ENCODE assay signal across 13 mouse cellular contexts in the genomic region with DNA sequence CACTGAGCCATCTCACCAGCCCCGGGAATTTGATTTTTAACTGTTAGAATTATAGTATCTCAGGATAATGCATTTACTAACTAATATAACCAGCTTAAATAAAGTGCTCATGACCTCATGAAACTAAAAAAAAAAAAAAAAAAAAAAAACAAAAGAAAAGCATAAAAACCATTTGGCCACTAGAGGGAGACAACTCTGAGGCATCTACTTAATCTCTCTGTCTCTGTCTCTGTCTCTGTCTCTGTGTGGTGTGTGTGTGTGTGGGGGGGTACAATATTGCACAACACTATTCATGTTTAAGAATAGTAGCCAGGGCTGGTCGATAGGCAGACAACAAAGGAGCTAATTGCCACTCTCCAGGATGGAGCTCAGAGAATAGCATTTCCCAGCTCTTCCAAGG. TPM values are rescaled to one million over a fixed set of nuclear protein-coding genes. Genes with fewer than 3 reads are reported as not detected.
DNase-seq lines count a peak whose midpoint lies in the region; ATAC-seq and TF ChIP-seq lines count a peak whose summit lies in the region.
"Had no signal": no experiment of that assay in that cellular context is flagged by ENCODE, and none has a peak within 500 bp of the region (broad histone marks: within the 10 kb centered on the region; RNA-seq: fewer than 3 reads in every experiment).

No protein-coding gene starts in this region.

- TF ChIP-seq CTCF in liver, adult 2 months (IDR thresholded peaks at IDR 0.05; ENCODE audit: low read depth, low read length) = no peak

- H3K27ac ChIP-seq in forebrain, embryonic 14.5 days (ENCODE audit: low read depth, low read length) = no peak overlapping the region
- H3K27ac ChIP-seq in forebrain, embryonic 13.5 days = no peak overlapping the region
- H3K27ac ChIP-seq in liver, adult 2 months (replicated peaks; ENCODE audit: insufficient read depth, low read depth, low read length) = no peak overlapping the region
- H3K27ac ChIP-seq in liver, embryonic 12.5 days = no peak overlapping the region
- H3K27ac ChIP-seq in hindbrain, embryonic 11.5 days (ENCODE audit: low read depth, low read length) = no peak overlapping the region
- H3K27ac ChIP-seq: hindbrain, embryonic 12.5 days; midbrain, embryonic 12.5 days had no signal

- H3K4me1 ChIP-seq in forebrain, embryonic 14.5 days (ENCODE audit: control insufficient read depth, insufficient read depth, low read length) = no peaks in the 10 kb centered on the region
- H3K4me1 ChIP-seq in forebrain, embryonic 13.5 days = no peaks in the 10 kb centered on the region
- H3K4me1 ChIP-seq in liver, adult 2 months (ENCODE audit: control insufficient read depth, insufficient read depth, low read length) = no peaks in the 10 kb centered on the region
- no peaks in the 10 kb centered on the region for H3K4me1 ChIP-seq in liver, embryonic 12.5 days
- H3K4me1 ChIP-seq in hindbrain, embryonic 11.5 days (replicated peaks; ENCODE audit: control insufficient read depth, insufficient read depth, low read length) = no peaks in the 10 kb centered on the region
- H3K4me1 ChIP-seq: heart, embryonic 12.5 days had no signal

- no peak for ATAC-seq in forebrain, embryonic 14.5 days
- ATAC-seq in forebrain, embryonic 13.5 days = no peak
- ATAC-seq in liver, embryonic 12.5 days = no peak
- ATAC-seq in megakaryocyte progenitor cell, adult 5-6 weeks (replicated peaks; ENCODE audit: poor library complexity) = 0 out of 2 replicates have a peak, but pooled peaks have one; percentile 44
- ATAC-seq in activated CD4-positive, CD25-positive, alpha-beta regulatory T cell, adult 4 months = no peak
- ATAC-seq in hindbrain, embryonic 11.5 days (ENCODE audit: low FRiP score) = no peak

- H3K36me3 ChIP-seq in forebrain, embryonic 14.5 days (ENCODE audit: control insufficient read depth, insufficient read depth, low read length) = no peaks in the 10 kb centered on the region
- no peaks in the 10 kb centered on the region for H3K36me3 ChIP-seq in forebrain, embryonic 13.5 days (ENCODE audit: poor library complexity, severe bottlenecking)
- no peaks in the 10 kb centered on the region for H3K36me3 ChIP-seq in liver, adult 2 months (ENCODE audit: control insufficient read depth, insufficient read depth, low read length)
- no peaks in the 10 kb centered on the region for H3K36me3 ChIP-seq in liver, embryonic 12.5 days
- no peaks in the 10 kb centered on the region for H3K36me3 ChIP-seq in hindbrain, embryonic 11.5 days (ENCODE audit: control insufficient read depth, insufficient read depth, low read length)
- H3K36me3 ChIP-seq: heart, embryonic 12.5 days; hindbrain, embryonic 12.5 days; midbrain, embryonic 12.5 days had no signal

- DNase-seq in forebrain, embryonic 14.5 days (ENCODE audit: low spot score) = peak; percentile 26
- DNase-seq in liver, adult 2 months (ENCODE audit: extremely low read depth, low read depth, low spot score) = peak; percentile 12
- peak; percentile 25 for DNase-seq in CD4-positive helper T cell, adult 2 months (ENCODE audit: low read depth, low spot score)
- DNase-seq in hindbrain, embryonic 11.5 days (ENCODE audit: low spot score) = no peak
- DNase-seq: cerebellum, adult 11-12 months; thymus, postnatal 14 days had no signal

- H3K27me3 ChIP-seq in forebrain, embryonic 14.5 days (replicated peaks; ENCODE audit: control insufficient read depth, insufficient read depth, low read length) = no peaks in the 10 kb centered on the region
- H3K27me3 ChIP-seq in forebrain, embryonic 13.5 days = no peaks in the 10 kb centered on the region
- H3K27me3 ChIP-seq in liver, adult 2 months (ENCODE audit: control insufficient read depth, insufficient read depth, low read length) = no peaks in the 10 kb centered on the region
- H3K27me3 ChIP-seq in liver, embryonic 12.5 days (replicated peaks) = no peaks in the 10 kb centered on the region
- H3K27me3 ChIP-seq in hindbrain, embryonic 11.5 days (ENCODE audit: control insufficient read depth, insufficient read depth, low read length) = no peaks in the 10 kb centered on the region
- H3K27me3 ChIP-seq: midbrain, embryonic 12.5 days had no signal

- H3K4me2 ChIP-seq in forebrain, embryonic 14.5 days (ENCODE audit: low read length) = no peak overlapping the region
- H3K4me2 ChIP-seq in forebrain, embryonic 13.5 days = no peak overlapping the region
- H3K4me2 ChIP-seq in liver, embryonic 12.5 days = no peak overlapping the region
- no peak overlapping the region for H3K4me2 ChIP-seq in hindbrain, embryonic 11.5 days (replicated peaks; ENCODE audit: low read depth, low read length)
- H3K4me2 ChIP-seq: heart, embryonic 12.5 days; hindbrain, embryonic 12.5 days; midbrain, embryonic 12.5 days had no signal

- WGBS in forebrain, embryonic 14.5 days = 60% methylated on average over 2 of the region's 2 CpGs
- WGBS in forebrain, embryonic 13.5 days = 56% methylated on average over 2 of the region's 2 CpGs
- WGBS in liver, adult 2 months = 70% methylated on average over 2 of the region's 2 CpGs
- 50% methylated on average over 2 of the region's 2 CpGs for WGBS in liver, embryonic 12.5 days (ENCODE audit: insufficient replicate concordance)
- WGBS in hindbrain, embryonic 11.5 days = 65% methylated on average over 2 of the region's 2 CpGs

- H3K4me3 ChIP-seq in forebrain, embryonic 14.5 days (ENCODE audit: low read depth, low read length) = no peak overlapping the region
- no peak overlapping the region for H3K4me3 ChIP-seq in forebrain, embryonic 13.5 days
- no peak overlapping the region for H3K4me3 ChIP-seq in liver, adult 2 months (ENCODE audit: insufficient read depth, low read depth, low read length)
- H3K4me3 ChIP-seq in liver, embryonic 12.5 days = no peak overlapping the region
- H3K4me3 ChIP-seq in hindbrain, embryonic 11.5 days (ENCODE audit: low read depth, low read length) = no peak overlapping the region
- H3K4me3 ChIP-seq: heart, embryonic 12.5 days; hindbrain, embryonic 12.5 days; midbrain, embryonic 12.5 days had no signal

- no peaks in the 10 kb centered on the region for H3K79me2 ChIP-seq in liver, adult 2 months (ENCODE audit: control insufficient read depth, insufficient read depth, low read length)

- TF ChIP-seq POLR2A in liver, adult 2 months (IDR thresholded peaks at IDR 0.05; ENCODE audit: extremely low read depth, insufficient read depth, low read length) = no peak

- no peaks in the 10 kb centered on the region for H3K9me3 ChIP-seq in forebrain, embryonic 14.5 days (replicated peaks; ENCODE audit: control insufficient read depth, low read length)
- no peaks in the 10 kb centered on the region for H3K9me3 ChIP-seq in forebrain, embryonic 13.5 days (replicated peaks)
- no peaks in the 10 kb centered on the region for H3K9me3 ChIP-seq in liver, embryonic 12.5 days (replicated peaks)
- H3K9me3 ChIP-seq in hindbrain, embryonic 11.5 days (ENCODE audit: control insufficient read depth, low read length) = no peaks in the 10 kb centered on the region
- H3K9me3 ChIP-seq: midbrain, embryonic 12.5 days had no signal

- no peak overlapping the region for H3K9ac ChIP-seq in forebrain, embryonic 14.5 days (ENCODE audit: low read length)
- H3K9ac ChIP-seq in forebrain, embryonic 13.5 days = no peak overlapping the region
- no peak overlapping the region for H3K9ac ChIP-seq in liver, adult 2 months (ENCODE audit: low read depth, low read length)
- no peak overlapping the region for H3K9ac ChIP-seq in liver, embryonic 12.5 days
- no peak overlapping the region for H3K9ac ChIP-seq in hindbrain, embryonic 11.5 days (ENCODE audit: low read depth, low read length)
- H3K9ac ChIP-seq: heart, embryonic 12.5 days; hindbrain, embryonic 12.5 days; midbrain, embryonic 12.5 days had no signal

RNA-seq across cellular contexts. Expression of a gene that starts 17.3 kb away (rescaled TPM):
- polyA plus RNA-seq in forebrain, embryonic 14.5 days (2014; fragmentation: Nextera tagmentation; extraction: Ambion mirVana) = 0.14 TPM in 1 of 2 replicates, not detected in the other
- 0.13 and 0.31 TPM in 2 replicates for polyA plus RNA-seq in forebrain, embryonic 13.5 days (2015; fragmentation: Nextera tagmentation; extraction: Ambion mirVana)
- total RNA-seq in liver, adult 2 months (2014; rRNA removed) = 1.2 and 1.7 TPM in 2 replicates
- 0.90 and 1.0 TPM in 2 replicates for polyA plus RNA-seq in liver, adult 2 months (2012; rRNA removed)
- polyA plus RNA-seq in liver, embryonic 12.5 days (2016; fragmentation: Nextera tagmentation; extraction: Ambion mirVana) = 0.25 and 0.29 TPM in 2 replicates
- total RNA-seq in megakaryocyte progenitor cell, adult 5-6 weeks (2015) = not detected in 2 replicates
- not detected in 2 replicates for total RNA-seq in megakaryocyte progenitor cell, adult 5-6 weeks (2017)
- polyA plus RNA-seq in activated CD4-positive, CD25-positive, alpha-beta regulatory T cell, adult 4 months (2017; shearing (Covaris generic)) = under 1 TPM; 0.46 to 0.68 TPM
- 0.45 and 0.48 TPM in 2 replicates for polyA plus RNA-seq in hindbrain, embryonic 11.5 days (2014; fragmentation: Nextera tagmentation; extraction: Ambion mirVana)
